Mouse (Mus musculus): ENCODE measurements at regions not wholly inside any gene's neighbourhood (a gene's known extent, or its start where the extent isn't known, plus 50 kb on each side); places are given as distances from the start of the nearest gene placed in this dataset.

DNA sequence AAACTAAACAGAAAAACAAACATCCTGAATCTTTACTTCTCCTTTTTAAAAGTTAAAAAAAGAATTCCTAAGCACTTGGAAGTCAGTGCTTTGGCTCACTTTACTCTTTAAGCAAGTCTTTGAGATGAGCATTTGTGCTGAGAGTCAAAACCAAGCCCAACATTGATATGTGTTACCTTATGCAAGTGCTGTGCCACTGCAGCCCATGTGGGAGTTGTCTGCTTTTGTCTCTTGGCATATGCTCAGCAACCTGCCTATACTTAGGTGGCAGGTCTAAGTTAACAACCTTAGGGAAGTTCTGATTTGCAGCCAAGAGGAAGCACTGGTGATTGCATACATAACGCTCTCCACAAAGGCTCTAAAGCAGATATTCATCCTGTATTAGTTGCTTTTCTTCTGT lies 493.1 kb downstream of the D3Ertd751e start:
- H3K27ac ChIP-seq (replicated peaks in 1 of 2; ENCODE audit: control insufficient read depth in 1 of 2, insufficient read depth in 1 of 2, low read depth in 2 of 2, low read length in 2 of 2), result no peak overlapping the region
- no peaks in the 10 kb centered on the region for H3K9me3 ChIP-seq (ENCODE audit: control insufficient read depth, low read length)
- no peaks in the 10 kb centered on the region for H3K27me3 ChIP-seq (ENCODE audit: control insufficient read depth, insufficient read depth, low read length)
- ATAC-seq (ENCODE audit: insufficient number of reproducible peaks, insufficient read depth, low FRiP score, low read depth), result no peak
- 54% methylated on average over 1 of the region's 1 CpGs for WGBS
- no peak overlapping the region for H3K4me2 ChIP-seq (ENCODE audit: low read length)
- H3K36me3 ChIP-seq (ENCODE audit: control insufficient read depth, insufficient read depth, low read length), result no peaks in the 10 kb centered on the region
- H3K4me1 ChIP-seq (ENCODE audit: control insufficient read depth in 2 of 2, insufficient read depth in 2 of 2, low read length in 2 of 2), result no peaks in the 10 kb centered on the region
- no peak overlapping the region for H3K4me3 ChIP-seq (ENCODE audit: control insufficient read depth in 1 of 2, insufficient read depth in 1 of 2, low read depth in 1 of 2, low read length in 2 of 2)
- no peak overlapping the region for H3K9ac ChIP-seq (ENCODE audit: low read length)

Data from heart, embryonic 14.5 days (tissue).